Mouse (Mus musculus): ENCODE measurements at regions not wholly inside any gene's neighbourhood (a gene's known extent, or its start where the extent isn't known, plus 50 kb on each side); places are given as distances from the start of the nearest gene placed in this dataset.

DNA sequence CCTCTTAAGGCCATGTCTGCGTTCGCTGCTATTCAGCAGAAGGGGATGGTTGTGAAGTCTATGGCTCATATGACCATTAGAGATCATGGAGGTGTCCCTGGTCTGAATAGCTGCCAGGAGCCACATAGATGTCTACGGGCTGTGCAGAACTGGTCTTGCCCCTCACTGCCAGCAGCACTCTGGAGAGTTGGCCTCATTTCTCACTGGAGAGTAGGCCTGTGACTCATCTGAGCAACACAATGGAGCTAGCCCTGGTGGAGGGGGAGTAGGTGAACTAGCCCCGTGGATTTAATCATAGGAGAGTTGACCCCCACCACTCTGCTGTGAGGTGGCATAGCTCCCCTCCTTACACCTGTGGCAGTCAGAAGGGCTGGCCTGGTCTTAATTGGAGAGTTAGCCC lies 63.3 kb upstream of the Samsn1 start:
- TF ChIP-seq CTCF (IDR thresholded peaks at IDR 0.05; ENCODE audit: low read depth, low read length) (no peak), POLR2A (IDR thresholded peaks at IDR 0.05; ENCODE audit: insufficient read depth, low read length) (no peak)

All from ES-Bruce4 (cell line).